Mouse (Mus musculus) heart, adult 8-10 months (tissue): ENCODE results near the gene Nat14. TPM values are rescaled to one million over a fixed set of nuclear protein-coding genes. Genes with fewer than 3 reads are reported as not detected.
A peak's percentile ranks its signal among the peaks of the same experiment; 100 is the strongest.
"Not testable (repeated sequence)": the region's sequence is repeated elsewhere in the genome, so short reads cannot be mapped to it uniquely, and the experiment has no call there.

Experiments used
- DNase-seq: peaks from one replicate; pipeline ENCODE4 v3.0.0; 2022; ENCODE audit warnings: low spot score
- total RNA-seq, 4 experiments: library from RNA; stranded (reverse); gene quantifications; 2 replicates each; pipeline ENCODE4 v1.2.4; 2022

Gene Nat14
- total RNA-seq = 1 to 10 TPM; 4.7 to 6.7 (median 5.3) TPM

DNA sequence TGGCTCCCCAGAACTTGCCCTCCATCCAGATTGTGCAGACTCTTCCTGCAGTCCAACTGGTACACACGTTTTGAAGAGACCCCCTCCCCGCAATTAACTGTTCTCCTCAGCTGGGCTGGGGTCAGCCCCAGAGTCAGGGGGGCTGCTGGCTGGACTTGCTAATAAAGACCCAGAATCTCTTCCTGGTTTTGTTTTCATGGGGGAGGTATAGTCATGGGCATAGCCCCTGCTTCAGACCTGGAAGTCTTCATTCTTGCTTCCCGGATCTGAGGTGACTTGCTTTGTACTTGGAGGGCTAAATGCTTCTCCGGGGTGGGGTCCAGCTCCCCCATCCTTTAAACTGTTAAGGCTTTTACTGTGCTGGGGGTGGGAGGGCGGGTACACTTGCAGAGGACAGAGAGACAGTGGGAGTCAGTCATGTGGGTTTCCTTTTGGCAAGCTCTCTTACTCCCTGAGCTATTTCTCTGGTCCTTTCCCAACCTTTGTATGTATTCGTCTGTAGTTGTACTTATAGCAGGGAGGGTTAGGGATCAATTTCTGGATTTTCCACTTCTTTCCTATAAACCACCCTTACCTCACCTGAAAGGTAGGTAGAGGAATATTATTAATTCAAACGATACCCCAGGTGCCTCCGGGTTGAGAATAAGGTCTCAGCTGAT lies at the start of gene Nat14:
Nat14 (plus strand) TSS at position 205 of the 659 bp plus-strand sequence.
- DNase-seq = no peak

DNA sequence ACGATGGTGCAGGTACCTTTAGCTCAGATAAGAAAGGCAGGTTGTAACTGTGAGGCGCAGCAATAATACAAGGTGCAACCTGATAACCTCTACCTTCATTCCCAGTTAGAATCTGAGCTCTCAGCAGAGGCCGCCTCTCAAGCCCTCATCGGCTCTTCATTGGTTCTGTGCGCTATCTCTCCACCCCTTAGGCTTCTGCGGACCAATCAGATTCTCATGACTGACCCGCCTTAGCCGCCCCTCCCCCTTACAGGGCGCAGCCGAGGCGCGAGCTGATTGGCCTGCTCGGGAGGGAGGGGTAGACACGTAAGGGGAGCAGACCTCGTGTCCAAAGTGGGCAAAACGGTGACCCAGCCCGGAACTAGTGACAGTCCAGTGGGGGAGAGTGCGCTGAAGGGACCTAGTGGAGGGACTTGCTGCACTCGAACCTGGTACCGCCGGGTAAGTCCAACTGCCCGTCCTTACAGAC lies 45.0 kb upstream of the Nat14 start, which contains the start of gene Isoc2a:
Isoc2a (plus strand) TSS at position 401 of the 469 bp plus-strand sequence.
- DNase-seq = peak; percentile 90

DNA sequence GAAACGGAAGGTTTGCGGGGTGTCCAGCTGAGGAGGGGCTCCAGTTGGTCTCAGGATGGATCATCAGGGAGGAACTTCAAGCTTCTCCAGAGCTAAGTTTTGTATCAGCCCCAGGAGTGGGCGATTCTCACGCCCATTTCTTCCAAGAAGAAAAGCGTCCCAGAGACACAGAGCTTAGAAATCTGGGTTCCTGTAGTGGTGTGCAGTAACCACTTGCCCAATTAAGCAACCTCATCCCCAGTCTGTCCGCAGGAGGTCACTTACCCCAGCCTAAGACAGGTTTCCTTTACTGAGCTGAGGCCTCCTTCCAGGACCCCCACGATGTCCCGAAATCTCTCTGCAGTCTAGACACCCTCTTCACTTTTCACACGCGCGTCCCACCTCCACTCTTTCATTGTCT lies 44.6 kb upstream of the Nat14 start:
- DNase-seq = no peak

DNA sequence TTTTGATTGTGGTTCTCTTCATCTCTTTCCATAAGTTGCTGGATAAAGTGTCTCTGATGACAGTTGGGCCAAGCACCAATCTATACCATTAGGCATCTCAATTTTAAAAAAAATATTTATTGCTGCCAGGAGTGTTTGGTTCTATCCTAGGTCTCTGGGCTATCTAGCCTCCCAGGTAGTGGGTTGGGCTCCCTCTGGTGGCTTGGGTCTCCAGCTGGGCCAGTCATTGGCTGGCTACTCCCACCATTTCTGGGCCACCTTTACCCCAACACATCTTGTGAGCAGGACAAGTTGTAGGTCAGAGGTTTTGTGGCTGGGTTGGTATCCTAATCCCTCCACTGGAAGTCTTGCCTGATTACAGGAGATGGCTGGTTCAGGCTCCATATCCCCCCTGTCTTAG lies 43.6 kb upstream of the Nat14 start:
- DNase-seq = no peak

DNA sequence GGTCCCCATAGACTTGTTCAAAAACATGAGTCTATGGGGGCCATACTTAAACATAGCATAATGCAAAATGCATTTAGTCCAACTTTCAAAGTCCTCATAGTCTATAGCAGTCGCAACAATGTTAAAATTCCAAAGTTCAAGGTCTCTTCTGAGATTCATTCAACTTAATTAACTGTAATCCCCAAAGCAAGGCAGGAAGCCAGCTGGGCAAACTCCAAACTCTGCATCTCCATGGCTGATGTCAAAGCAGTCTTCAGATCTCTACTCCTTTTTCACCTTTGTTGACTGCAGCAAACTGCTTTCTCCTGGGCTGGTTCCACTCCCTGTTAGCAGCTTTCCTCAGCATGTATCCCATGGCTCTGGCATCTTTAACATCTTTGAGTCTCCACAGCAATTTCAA lies 42.8 kb upstream of the Nat14 start:
- not testable (repeated sequence) for DNase-seq

DNA sequence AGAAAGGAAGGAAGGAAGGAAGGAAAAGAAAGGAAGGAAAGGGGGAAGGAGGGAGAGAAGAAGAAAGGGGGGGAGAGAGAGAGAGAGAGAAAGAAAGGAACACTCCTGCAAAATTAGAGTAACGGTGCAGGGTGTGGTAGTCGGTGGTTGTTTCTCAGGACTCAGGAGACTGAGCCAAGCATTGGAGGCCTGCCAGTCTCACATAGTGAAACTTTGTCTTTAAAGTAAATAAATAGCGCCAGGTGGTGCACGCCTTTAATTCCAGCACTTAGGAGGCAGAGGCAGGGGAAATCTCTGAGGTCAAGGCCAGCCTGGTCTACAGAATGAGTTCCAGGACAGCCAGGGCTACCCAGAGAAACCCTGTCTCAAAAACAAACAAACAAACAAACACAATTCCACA lies 35.1 kb upstream of the Nat14 start:
- no peak for DNase-seq

DNA sequence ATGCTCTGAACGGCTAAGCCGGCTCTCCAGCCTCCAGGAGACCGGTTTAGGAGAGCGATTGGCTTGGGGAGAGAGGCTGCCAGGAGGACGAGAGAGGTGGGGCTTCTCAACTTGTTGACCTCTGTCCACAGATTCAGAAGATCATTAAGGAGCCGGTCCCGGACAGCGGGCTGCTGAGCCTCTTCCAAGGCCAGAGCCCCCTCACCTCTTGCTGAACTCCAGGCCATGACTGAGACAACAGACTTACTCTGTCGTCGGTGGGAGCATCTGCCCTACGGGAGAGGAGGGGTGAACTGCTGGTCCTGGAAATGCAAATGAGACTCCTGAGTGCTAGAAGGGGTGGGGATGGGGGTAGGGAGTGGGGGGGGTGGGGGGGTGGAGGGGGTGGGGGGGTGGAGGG lies 26.6 kb upstream of the Nat14 start:
- DNase-seq = no peak

DNA sequence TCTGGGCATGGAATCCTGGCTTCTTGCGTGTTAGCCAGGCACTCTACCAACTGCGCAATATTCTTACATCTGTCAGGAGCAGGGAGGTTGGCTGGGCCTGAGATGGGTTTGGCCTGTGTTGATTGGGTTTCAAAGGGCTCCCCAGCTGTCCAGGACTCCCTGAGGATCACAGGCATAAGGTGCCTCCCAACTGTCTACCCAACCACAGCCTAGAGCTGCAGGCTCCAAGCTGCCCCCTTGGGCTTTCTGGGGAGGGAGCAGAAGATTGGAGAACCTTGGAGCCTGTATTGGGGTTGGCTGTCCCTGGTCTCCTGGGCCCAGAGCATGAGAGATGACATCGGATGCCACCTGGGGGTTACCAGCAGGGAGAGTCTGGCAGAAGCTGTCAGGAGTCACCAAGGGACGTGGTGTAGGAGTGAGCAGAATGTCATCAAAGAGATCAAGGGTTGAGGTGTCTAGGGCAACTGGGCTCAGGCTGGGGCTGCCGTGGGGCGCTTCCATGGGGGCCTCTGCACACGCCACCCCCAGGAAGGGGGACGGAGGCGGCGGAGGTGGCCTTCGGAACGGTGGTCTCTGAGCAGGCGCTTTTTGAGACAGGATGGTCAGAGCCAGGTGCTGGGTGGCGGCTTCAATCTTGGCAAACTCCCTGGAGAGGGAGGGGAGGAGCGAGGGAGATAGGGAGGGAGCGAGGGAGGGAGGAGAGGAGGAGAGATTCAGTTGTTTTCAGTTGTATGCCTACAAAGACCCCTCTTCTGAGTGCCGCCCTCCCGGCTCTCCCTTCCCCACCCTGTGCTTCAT lies 22.8 kb upstream of the Nat14 start:
- no peak for DNase-seq

DNA sequence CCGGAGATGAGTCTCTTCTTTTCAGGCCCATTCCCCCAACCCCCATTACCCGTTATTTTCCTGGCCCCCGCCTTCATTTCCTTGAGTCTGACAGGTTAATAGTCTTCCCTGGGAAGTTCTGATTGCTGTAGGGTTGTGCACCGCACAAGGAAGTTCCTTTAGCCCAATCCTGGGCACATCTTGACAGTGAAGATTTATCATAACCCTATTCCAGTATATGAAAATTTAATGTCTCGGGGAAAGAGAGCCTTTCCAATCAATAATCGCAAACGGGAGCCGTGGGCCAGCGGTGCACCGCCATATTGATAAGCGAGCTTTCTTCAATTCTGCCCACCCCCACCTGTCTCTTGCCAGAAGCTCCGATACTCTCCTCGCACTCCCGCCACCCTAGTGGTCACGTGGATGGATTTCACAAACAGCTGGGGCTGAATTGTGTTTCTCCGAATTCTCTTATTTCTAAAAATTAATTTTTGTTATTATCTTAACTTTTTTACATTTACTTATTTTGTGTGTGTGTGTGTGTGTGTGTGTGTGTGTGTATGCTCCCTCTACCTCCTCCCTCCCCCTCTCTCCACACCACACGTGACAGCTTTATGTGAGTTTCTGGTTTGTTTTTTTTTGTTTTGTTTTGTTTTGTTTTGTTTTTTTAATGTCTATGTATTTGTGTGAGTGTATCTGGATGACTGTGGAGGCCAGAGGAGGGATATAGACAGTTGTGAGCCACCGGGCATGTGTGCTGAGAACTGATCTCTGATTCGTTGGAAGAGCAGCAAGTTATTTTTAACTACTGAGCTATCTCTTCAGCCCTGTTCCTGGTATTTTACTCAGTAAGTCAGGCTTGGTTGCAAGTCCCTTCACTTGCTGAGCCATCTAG lies 21.9 kb upstream of the Nat14 start:
- peak; percentile 21 for DNase-seq

DNA sequence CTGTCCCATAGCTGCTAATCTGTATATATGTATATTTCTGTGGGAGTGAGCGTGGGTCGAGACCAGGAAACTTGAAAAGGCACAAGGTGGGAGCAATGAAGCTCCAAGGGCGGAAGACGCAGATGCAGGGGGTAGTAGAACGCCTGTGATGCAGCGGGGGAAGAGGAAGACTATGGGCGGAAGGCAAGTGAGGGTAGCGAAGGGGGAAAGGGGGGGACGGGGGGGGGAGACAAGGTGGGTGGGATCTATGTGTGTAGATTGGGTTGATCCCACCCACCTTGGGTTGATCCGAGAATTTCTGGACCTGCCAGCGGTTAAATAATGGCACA lies 21.3 kb upstream of the Nat14 start:
- DNase-seq = no peak

DNA sequence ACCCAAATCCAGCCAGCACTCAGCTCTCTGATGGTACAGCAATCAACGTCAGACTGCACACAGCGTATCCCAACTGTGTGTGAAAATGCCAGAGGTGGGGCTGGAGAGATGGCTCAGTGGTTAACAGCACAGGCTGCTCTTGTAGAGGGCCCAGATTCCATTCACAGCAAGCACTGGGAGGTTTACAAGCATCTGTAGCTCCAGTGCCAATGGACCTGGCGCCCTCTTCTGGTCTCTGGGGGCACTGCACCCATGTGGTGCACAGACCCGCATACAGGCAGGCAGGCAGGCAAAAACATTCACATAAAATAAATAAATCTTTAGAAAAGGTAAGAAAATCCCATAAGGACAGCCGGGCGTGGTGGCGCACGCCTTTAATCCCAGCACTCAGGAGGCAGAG lies 20.7 kb upstream of the Nat14 start:
- DNase-seq = no peak

DNA sequence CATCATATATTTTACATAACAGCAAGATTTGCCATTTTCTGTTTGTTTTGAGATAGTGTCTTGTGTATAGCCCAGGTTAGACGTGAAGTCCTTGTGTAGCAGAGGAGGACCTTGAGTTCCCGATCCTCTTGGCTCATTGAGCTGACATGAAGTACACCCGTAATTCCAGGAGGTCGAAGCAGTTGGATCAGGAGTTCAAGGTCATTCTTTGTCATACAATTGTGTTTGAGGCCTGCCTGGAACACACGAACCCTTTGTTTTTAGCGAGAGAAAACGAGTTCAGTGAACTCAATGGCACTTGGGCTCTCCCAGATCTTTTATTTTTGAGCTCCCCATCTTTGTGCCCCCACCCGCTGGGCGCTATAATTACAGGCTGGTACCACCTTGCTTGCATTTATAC lies 19.4 kb upstream of the Nat14 start:
- DNase-seq = no peak

DNA sequence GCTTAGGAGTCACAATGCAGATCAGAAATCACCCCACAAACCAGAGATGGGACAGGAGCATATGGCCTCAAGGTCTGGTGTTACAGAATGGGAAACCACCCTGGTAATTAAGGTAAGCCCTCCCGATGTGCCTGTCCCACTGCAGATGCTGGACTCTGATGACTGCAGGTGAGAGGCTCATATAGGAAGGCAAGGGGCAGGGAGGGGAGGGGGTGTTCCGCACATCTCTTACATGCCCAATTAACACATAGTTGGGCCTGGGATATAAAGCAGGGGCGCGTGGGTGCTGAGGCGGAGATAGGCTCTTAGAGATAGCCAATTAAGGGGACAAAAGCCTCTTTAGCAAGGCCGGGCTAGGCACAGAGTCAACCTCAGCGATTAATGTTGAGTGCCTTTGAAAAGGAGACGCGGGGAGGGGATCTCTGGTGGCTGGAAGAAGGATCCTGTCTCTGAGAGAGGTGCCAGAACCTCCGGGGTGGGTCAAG lies 15.3 kb upstream of the Nat14 start, which contains the start of gene Gm36210:
Gm36210 (minus strand) TSS at position 51 of the 485 bp plus-strand sequence.
- no peak for DNase-seq

DNA sequence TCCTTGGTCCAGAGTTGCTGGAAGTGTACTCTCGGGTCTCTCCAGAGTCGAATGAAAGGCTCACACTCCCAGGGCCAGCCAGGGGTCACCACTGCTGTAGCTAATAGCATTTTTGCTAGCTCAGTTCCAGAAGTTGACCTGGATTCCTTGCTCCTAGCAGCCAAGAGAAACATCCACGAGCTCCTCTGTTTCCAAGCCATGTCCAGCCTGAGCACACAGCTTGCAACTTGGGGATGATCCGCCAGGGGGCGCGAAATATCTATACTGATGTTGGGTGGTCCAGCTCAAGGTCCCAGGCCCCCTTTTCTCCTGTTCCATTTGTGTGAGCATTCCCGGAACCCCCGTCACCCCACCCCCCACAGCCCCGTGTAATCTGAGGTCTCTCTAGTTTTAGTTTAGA lies 10.3 kb upstream of the Nat14 start:
- DNase-seq = peak; percentile 60

DNA sequence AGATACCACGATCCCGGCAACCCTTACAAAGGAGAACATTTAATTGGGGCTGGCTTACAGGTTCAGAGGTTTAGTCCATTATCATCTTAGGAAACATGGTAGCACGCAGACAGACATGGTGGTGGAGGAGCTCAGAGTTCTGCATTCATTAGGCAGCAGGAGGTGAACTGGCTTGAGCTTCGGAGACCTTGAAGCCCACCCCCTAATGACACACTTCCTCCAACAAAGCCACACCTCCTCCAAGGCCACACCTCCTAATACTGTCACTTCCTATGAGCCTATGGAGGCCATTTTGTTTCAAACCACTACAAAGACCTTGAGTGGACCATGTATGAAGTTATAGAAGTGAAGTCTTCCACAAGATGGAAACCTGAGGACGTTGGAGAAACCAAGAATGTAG lies 9.6 kb upstream of the Nat14 start:
- DNase-seq = no peak

DNA sequence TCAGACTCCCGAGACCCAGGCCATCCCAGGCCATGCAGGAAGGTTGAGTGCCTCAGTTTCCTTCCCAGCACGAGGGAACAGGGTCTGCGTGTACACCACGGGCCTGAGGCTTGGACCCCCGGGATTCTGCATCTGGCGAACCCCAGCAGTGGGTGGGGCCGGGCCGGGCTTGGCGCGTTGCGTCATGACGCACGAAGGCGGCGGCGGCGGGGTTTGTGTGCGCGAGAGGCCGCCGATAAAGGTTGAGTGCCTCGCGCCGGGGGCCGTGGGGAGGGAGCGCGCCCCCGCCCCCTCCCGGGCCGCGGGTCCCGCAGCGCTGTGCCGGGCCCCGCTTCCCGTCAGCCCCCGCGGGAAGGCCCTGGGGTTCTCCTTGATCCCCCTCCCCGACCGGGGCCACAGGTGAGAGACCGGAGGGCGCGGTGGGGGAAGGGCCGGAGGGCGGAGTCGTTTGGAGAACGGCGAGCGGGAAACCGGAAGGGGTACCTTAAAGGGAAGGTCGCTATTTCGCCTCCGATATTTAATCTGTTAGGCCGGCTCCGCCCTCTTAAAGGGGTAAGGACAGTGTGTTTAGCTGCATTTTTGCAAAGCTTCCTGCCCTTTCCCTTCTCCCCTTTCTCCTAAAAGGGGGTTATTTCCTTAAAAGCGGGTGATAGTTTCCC lies 6.7 kb upstream of the Nat14 start, which contains the start of gene Zfp628:
Zfp628 (plus strand) TSS at position 211 of the 659 bp plus-strand sequence.
- DNase-seq = peak; percentile 96

DNA sequence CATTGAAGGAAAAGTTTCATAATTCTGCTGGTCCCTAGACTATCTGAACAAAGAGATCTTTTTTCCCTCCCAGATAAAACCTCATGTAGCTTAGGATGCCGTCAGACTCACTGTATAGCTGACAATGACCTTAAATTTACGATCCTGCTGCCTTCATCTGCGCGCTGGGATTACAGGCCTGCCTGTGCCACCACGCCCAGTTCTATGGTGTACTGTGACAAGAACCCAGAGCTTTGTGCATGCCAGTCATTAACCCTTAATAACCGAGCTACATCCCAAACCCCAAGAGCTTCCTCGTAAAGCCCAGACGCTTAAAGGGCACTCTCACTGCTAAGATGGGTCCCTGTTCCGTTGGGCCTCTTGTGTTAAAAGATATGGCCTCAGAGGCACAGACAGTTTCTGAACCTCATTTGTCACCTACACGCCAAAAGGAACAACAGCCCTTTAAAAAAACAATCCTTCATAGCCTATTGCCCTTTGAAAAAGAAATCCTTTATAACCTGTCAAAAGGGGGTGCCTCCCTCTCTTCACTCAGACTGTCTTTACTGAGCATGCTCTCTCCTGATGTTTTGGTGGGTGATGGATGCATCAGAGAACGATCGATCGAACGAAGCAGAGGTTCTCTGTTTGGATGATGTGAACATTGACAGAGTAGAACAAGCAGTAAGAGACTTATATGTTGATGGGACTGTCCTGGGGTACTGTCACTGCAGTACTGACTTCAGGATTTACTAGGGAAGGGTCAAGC lies 6.0 kb upstream of the Nat14 start:
- no peak for DNase-seq

DNA sequence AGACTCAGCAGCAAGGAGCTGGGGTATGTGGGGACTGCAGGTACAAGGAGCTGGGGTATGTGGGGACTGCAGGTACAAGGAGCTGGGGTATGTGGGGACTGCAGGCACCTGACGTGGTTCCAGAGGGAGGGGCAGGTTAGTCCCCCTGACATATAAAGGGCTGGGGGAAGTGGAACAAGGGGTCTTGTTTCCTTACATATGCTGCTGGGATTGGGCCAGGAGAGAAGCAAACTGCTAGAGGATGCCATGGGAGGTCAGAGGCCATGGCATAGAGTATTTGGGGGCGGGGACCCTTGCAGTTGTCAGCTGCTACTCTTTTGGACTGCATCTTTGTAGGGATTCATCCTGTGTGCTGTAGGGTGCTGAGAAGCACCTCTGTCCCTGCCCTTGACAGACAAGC lies 4.3 kb upstream of the Nat14 start:
- DNase-seq = no peak

DNA sequence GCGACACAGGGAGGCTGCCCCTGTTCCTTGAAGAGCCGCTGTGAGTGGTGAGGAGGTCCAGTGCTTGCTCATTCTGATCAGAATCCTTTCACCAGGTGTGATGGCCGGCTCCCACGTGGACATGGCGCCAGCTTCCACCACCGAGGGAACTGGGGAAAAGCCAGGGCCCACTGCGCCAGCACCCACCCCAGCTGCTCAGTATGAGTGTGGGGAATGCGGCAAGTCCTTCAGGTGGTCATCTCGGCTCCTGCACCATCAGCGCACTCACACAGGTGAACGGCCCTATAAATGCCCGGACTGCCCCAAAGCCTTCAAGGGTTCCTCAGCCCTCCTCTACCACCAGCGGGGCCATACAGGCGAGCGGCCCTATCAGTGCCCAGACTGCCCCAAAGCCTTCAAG lies 3.1 kb upstream of the Nat14 start:
- no peak for DNase-seq

DNA sequence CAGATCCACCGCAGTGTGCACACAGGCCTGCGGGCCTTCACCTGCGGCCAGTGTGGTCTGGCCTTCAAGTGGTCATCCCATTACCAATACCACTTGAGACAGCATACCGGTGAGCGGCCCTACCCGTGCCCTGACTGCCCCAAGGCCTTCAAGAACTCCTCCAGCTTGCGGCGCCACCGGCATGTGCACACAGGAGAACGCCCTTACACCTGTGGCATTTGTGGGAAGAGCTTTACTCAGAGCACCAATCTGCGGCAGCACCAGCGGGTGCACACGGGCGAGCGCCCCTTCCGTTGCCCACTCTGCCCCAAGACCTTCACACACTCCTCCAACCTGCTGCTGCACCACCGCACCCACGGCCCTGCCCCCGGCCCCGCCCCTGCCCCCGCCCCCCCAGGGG lies 2.7 kb upstream of the Nat14 start:
- no peak for DNase-seq

DNA sequence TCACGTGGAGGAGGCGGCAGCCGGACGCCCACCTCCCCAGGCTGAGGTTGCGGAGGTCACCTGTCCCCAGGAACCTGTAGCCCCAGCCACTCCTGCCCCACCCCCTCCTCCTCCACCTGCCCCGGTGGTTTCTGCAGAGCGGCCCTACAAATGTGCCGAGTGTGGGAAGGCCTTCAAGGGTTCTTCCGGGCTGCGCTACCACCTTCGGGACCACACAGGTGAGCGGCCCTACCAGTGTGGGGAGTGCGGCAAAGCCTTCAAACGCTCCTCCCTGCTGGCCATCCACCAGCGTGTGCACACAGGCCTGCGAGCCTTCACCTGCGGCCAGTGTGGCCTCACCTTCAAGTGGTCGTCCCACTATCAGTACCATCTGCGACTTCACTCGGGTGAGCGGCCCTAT lies 1.9 kb upstream of the Nat14 start:
- no peak for DNase-seq
